Mouse (Mus musculus) heart, postnatal 25 days (tissue): ENCODE data around the gene Pde4b. TPM values are rescaled to one million over a fixed set of nuclear protein-coding genes. Genes with fewer than 3 reads are reported as not detected.

ENCODE experiments used
- DNase-seq: peaks from one replicate; pipeline ENCODE4 v3.0.0; 2022; ENCODE audit warnings: low spot score
- intact Hi-C: fragments of 180-260 bp; cut with DNase I; formaldehyde crosslinking; loops from one replicate; pipeline ENCODE4 v1.15.1; 2025
- total RNA-seq, 2 experiments: library from RNA; stranded (reverse); gene quantifications; 2 replicates each; pipeline ENCODE4 v1.2.3; 2021

Pde4b gene
- total RNA-seq, 2 experiments from 2014 or later: 24.3 to 34.2 TPM

DNA sequence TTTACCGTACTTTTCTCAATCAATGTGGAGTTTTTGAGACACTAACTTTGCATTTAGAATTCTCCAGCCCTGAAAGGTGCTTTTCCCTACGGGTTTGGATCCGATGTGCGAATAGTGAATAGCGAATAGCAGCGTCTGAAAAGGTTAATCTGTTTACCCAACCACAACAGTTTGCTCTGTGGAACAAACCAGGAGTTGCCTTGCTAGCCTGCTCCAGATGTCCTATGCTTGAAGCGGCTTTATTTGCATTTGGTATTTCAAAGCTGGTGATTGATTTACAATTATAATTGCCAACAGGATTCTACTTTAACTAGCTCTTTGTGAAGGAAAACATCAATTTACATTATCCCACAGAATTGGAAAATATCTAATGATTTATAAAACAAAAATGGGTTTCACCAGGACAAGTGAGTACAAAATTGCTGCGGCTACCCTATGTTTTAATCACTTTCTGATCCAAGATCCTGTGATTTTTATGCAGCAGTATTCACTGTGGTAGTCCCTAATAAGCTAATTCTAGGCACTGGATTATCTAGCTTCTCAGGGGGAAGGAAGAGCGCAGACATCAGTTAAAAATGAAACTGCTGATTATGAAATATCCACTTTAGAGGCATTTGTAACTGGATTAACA, 280.9 kb downstream of the Pde4b start:
- no peak for DNase-seq
- intact Hi-C loops: no loop called here

DNA sequence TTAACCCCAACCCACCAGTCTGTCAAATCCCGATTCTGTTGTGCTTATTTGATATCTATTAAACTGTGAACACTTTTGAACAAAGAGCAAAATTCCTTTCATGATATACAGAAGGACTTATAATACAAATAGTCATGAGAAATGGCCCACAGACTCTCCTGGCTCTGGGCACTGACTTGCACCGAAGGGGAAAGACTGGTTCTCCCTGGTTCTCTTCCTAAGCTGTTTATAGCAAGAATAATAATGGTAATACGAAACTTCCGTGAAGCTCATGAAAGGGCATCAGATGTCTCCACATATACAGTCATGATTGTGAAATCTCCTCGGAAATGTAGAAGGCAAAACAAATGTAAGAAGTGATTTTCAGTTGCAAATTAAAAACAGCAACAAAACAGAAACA, 287.3 kb downstream of the Pde4b start:
- intact Hi-C loops: no loop called here
- DNase-seq: no peak

DNA sequence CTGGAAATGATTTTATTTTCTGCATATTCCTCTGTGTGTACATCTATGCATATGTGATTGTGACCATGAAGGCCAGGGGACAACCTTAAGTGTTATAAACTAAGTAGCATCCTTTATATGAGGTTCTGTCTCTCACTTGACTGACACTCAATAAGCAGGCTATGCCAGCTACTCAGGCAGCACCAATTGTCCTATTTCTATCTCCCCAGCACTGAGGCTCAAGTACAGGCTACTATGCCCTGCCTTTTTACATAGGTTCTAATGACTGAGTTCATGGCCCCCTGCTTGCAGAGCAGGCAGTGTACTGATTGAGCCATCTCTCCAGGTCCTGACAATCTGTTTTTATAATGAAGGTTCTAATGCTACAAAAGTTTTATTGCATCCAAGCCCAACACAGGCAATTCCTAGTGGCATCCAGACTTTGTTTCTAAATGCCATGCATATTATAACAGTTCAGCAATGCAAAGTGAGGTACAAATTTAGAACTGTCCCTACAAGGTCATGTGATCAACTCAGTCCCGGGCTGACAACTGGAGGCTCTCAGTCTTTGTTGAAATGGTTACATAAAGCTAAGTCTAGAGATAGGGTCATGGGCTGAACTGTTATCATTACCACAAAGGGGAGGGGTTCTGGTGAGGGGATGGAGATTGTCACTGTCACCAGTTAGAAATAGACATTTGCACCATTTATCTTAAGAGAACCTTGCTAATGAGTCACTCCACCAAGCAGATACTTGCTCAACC, 295.6 kb downstream of the Pde4b start:
- no peak for DNase-seq
- intact Hi-C loops: no loop called here

DNA sequence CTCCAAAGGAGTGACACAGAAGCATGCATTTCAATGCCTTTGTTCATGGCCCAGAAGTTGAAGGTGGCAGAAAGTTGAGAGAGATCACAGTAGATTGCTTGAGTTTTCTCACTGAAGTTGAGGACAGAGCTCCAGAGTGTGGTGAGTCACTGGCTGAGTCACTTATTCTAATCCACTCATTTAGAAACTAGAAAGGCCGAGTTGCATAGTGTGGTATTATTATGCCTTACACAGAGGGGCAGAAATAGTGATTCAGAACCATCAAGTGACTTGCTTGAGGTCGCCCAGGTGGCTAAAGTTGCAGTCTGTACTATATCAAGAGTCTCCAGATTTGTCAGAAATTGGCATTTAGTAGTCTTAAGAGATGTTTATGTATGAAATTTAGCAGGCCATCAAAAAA, 306.3 kb downstream of the Pde4b start:
- intact Hi-C loops: no loop called here
- DNase-seq: no peak

DNA sequence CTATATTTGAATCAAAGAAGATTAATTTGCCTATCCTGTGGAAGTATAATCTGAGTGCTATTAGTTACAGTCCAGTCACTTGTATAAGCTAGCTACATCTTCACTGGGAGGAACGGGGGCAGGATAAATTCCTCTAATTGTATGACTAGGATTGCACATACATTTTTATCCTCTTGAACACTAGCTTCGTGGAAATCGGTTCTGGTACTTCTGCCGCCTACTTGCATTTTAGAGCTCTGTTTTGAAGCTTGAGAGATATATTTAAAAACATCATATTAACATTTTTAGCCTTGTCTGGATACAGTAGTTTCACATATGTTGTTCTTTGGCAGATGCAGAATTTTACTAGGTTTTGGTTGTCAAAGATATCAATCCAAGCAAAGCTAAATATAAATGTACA, 310.0 kb downstream of the Pde4b start:
- no peak for DNase-seq

DNA sequence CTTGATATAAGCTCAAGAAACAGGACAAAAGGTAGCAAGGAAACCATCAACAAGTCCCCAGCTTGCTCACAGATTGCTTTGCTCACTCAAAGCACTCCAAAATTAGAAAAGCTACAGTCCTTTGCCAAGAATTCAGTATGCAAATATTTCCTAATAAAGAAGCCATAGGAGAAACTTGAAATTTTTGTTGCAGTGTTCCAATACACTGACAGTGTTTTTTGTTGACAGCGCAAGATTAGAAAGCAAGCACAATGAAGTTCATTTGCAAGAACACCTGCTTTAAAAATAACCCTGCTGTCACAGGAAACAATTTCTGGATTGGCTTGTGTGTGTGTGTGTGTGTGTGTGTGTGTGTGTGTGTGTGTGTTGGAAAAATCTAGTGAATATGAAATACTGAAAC, 311.2 kb downstream of the Pde4b start:
- intact Hi-C loops: no loop called here
- DNase-seq: no peak

More for the DNA sequence above, 310.0 kb downstream of the Pde4b start:
- intact Hi-C loops: no loop called here

DNA sequence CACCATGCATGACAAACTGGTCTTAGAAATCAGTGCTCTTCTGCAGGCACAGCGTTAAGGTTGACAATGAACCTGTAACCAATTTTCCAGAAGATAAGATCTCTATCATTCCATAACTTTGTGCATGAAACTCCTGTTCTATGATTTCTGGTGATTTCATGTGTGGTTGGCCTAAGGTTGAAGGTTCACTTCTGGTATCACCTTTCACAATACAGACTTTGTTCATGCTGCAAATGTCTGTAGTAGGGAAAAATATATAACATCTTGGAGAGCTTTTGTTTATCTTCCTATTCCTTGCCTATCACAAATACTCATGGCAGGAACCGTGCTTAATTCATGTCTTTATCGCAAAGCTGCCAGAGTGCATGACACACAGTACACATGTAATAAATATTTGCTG, 319.5 kb downstream of the Pde4b start:
- no peak for DNase-seq
- intact Hi-C loops: no loop called here

DNA sequence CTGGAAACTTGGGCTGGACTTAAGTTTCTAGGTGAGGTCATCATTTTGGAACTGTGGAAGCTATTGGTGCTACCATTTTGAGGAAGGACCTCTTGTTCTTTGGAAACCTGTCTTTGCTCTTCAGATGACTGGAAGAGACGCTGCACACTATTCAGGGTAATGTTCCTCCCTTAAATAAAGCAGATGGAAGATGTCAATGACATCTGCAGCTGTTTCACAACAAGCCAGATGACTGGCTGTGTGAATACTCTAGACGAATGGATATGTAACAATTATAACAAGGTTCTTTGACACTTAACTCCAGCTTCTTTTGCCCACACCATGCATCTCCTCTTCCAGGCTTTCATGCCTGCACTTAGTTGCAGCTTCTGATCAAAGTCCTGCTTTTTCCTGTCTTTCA, 320.8 kb downstream of the Pde4b start:
- intact Hi-C loops: no loop called here
- no peak for DNase-seq

DNA sequence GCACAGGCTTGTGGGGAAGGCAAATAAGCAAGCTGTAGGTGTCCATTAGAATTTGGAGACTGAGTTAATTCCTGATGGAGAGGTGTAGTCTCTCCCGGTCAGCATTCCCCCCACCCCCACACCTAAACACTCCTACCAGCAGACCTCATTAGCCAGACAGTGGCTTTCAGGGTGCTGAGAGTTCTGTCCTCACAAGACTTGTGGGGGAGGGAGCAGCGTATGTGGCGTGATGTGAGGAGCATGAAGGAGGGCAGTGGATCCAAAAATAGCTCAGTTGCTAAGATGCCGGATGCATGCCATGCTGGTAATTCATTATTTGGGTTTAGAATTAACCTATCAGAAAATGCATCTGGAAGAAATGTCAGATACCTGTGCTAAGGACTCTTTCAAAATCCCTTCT, 321.6 kb downstream of the Pde4b start:
- intact Hi-C loops: no loop called here
- DNase-seq: no peak

DNA sequence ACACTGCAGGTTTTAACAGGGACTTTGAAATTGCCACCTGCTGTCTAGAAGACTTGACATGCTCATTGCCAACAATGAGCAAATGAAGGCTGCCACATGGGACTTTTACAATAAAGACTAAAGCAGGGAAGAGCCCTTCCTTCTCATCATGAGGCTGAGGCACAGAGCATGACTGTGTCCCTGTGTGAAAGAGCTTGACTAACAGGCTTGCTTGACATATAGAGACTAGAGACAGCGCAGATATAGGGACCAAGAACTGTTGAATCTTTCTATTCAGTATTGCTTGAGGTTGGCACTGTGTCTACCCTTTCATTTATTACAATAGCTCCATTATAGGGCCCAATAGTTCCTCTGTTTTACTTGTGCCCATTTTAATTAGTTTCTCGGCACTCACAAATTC, 325.8 kb downstream of the Pde4b start:
- intact Hi-C loops: no loop called here
- no peak for DNase-seq

DNA sequence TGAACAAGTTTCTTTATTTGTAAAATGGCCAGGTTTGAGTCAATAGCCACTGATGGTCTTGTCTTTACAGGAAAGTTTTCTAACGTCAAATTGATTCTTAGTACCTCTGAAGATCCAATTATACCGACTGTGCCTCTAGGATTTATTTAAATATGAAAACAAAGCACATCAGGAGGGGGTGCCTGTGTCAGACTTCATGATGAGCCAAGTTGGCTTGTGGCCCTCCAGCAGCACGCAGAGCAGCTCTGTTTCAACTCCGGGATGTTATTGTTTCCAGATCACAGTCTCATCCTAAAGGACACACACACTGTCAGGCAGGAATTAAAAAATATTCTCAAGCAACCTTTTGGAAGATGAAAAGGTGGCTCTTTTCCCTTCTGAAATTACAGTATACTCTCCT, 326.5 kb downstream of the Pde4b start:
- no peak for DNase-seq
- intact Hi-C loops: no loop called here

DNA sequence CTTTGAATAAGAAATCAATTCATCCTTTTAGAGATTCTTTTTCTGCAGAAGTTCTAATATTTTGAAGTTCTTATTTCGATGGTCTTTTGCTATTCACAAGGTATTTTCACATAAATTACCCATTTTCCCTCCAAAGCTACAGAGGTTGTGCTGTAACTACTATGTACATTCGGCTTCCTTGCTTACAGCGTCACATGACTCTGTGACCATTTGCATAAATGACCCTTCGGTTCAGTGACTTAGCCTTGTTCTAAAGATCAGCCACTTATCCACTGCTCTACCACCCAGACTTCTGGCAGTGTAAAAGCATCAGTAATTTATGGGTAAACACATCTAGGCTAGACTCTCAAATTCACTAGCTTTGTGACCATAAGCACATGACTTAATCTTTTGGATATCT, 327.3 kb downstream of the Pde4b start:
- intact Hi-C loops: no loop called here
- DNase-seq: no peak

DNA sequence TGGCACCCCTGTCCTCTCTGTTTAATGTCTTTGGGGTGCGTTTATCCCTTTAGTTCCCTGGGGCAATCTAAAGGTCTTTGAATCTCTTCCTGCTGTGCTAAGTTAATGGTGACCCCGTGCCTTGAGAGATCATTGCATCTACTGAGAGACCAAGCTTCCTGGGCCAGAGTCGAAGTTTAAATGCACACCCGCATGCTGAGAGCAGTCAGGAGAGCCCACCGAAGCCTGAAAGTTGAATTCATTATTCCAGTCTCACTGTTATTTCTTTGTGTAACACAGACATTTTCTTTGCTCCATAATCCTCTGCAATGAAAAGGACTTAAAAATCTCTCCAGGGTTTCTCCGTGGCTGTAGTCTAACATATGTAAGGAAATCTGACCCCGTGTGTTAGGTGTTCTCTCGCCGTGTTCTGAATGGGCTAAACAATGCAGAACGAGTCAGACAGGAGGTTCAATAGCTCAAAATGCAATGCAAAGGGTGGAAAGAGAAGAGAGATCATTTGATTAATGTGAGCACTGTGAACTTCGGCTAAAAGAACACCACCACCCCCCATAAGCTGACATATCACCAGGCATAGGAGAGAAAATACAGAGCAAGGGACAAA, 333.6 kb downstream of the Pde4b start:
- intact Hi-C loops: no loop called here
- no peak for DNase-seq

DNA sequence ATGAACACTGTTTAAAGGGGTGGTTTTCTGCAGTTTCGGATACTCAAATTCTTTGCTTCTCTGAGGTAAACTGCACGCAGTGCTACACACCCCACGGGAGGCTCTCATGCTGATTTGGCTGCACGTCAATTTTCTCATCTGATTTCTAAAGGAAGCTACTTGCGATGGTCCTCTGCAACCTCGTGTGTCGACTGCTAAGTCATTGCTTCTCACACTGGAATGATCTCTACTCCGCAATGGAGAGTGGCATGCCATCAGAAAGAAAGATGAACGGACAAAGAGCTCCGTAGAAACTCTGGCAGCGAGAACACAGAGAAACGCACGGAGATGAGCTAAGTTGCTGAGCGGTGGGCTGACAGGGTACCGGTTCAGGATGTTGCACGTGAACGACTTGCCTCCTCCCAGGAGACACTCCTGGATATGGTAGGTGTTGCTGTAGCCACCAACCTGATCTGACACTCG, 334.1 kb downstream of the Pde4b start:
- intact Hi-C loops: no loop called here
- no peak for DNase-seq

DNA sequence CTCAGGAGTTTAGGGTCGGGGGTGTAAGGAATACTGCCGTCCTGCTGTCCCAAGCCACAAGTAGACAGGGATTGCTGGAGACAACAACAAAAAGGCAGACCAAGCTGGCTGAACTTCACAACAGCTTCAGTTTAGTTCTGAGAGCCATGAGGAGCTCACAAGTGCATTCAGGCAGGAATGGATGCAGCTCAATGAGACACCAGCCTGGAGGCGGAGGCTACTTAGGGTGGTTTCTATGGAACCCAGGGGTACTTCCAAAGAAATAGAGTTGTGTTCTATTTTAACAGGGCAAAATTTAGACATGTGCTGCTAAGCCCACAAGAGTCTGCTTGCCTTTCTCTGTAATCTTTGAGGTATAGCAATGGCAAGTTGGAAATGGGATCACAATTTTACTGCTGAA, 336.8 kb downstream of the Pde4b start:
- DNase-seq: no peak
- intact Hi-C loops: no loop called here

DNA sequence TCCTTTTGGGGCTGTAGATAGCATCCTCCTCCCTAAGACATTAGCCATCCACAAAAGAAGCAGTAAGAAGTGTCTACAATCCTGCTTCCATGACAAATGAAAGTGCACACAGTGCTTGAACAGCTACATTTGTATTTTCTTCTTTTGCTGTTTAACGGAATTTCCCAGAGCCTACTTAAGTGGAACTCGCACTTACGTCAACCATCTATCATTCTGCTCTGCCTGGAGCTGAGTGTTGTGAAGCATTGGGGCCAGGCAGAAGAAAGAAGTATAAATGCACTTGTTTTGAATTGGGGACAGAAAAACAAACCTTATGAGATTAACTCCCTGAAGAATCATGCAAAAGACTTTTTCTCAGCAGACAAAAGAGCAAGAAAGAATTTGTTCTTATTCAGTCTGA, 338.1 kb downstream of the Pde4b start:
- intact Hi-C loops: no loop called here
- no peak for DNase-seq

DNA sequence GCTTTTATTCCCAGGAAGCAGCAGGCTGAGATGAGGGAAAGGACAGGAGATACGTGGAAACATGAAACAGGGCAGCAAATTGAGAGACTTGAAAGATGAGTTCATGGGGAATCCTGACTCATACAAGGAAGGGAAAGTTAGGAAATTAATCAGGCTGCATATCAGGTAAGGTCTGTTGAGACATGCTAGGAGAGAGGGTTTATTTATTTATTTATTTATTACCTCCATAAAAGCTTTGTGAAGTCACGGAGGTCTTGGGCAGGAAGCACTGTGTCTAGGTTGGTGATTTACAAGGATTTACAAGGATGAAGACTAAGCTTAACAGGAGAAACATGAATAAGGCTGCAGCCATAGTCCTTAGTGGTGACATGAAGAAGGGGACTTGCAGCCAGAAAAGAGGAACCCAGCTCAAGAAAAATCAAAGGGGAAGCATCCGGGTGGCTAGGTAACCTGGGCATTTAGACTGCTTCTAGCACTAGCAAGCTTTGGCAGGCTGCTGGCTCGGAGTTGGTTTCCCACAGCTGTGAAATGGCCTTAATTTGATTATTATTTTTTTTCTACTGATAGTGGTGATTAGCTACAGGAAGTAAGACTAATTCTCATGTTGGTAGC, 342.5 kb downstream of the Pde4b start:
- DNase-seq: no peak
- intact Hi-C loops: no loop called here

DNA sequence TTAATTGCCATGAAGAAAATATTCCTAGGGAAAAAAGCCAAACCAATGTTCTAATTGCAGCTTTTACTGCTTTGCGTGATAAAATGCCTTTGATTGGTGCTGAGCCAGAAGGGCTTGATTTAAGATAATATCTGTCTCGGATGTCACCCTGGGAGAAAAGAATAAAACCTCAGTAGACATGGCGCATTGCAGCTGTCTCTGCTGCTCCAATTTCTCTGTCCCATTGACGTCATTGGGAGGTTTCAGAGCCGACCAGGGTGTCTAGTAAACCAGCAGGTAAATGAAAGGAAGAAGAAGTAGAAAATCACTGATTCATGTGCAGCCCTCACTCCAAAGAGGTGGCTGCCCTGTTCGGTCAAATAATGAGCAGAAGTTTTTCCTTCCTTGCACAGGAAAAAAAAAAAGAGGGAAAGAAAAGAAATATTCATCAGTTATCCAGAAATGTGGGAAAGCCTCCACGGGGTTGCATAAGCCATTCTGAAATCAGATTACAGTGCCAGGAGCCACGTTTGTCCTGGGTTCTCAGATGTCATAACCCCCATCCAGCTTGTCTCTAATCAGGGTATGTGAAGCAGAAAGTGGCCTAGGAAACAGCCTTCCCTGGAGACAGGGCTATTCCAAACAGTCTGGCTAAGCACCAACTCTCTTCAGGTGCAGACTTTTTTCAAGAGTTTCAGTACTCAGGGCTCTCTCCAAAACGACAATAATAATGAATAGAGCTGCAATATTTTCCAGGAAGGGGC, 344.9 kb downstream of the Pde4b start:
- DNase-seq: no peak
- intact Hi-C loops: no loop called here

DNA sequence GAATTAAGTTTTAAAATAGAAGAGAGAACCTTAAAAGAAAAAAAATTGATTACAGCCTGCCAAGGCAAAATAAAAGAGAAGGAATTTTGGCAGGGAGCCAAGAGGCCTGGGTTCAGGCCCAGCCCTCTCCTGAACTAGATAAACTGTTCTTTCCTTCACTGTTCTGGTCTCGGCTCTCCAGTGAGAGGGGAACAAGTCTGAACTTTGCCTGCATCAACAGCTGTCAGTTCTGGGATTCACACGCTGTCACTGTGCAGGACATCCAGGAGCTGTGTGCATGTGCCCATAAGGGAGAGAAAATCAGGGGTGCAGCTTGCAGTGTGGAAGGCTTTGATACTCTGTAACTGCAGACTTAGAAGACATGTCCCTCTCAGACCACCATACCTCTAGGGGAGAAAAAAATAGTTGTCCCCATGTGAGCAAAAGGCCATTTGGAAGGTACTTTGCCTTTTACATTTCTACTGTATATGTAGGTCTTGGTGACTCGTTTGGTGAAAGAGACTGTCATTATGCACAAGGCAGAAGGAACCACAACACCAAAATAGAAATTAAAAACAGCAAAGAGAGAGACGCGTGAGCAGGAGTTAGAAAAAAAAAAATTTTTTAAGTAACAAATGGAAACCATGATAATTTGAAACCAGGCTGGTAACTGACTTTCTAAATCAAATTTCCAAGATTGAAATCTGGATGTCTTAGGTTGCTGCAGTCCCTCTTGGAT, 352.2 kb downstream of the Pde4b start:
- intact Hi-C loops: loop anchor here (10.0 kb wide), 1 partner anchor 185 kb away; no protein-coding TSS in a partner anchor

DNA sequence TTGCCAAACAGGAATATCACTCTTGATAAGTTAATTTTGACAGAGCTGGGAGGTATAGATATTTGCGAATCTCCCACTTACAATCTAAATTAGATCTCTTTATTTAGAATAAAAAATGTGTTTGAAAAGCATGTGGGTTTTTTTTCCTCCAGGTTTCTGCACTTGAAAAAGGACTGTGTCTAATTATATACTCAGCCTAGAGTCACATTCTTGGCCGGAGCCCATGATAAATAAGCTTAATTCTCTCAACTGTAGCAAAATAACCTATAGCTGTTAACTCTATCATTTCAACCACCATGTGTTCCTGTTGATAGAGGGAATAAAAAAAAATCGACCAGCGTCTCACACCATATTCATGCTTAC, 352.8 kb downstream of the Pde4b start:
- DNase-seq: no peak
- intact Hi-C loops: loop anchor here (10.0 kb wide), 1 partner anchor 185 kb away; no protein-coding TSS in a partner anchor

More for the DNA sequence above, 352.2 kb downstream of the Pde4b start:
- DNase-seq: peak; percentile 2
